Mouse (Mus musculus) C2C12 (cell line): ENCODE data around the gene Primpol.

Experiments used
- CEBPB ChIP-seq: IDR thresholded peaks from one replicate; pipeline ENCODE4 v1.6.1; 2011; ENCODE audit warnings: low read depth, mild to moderate bottlenecking, control low read depth, moderate library complexity
- CTCF ChIP-seq: IDR thresholded peaks from one replicate; pipeline ENCODE4 v1.5.1; 2011; ENCODE audit not compliant: control insufficient read depth, insufficient read depth, insufficient read length
- FOSL1 ChIP-seq: IDR thresholded peaks from one replicate; pipeline ENCODE4 v1.8.0; 2011; ENCODE audit warnings: mild to moderate bottlenecking, low read length; ENCODE audit not compliant: poor library complexity, insufficient read depth, severe bottlenecking
- MAX ChIP-seq: IDR thresholded peaks from one replicate; pipeline ENCODE4 v1.6.1; 2011; ENCODE audit warnings: mild to moderate bottlenecking, control low read depth
- MYOD1 ChIP-seq: IDR thresholded peaks from one replicate; pipeline ENCODE4 v1.6.1; 2011; ENCODE audit warnings: low read depth; ENCODE audit not compliant: control insufficient read depth, insufficient read length
- MYOG ChIP-seq: IDR thresholded peaks from one replicate; pipeline ENCODE4 v1.6.1; 2011; ENCODE audit not compliant: control insufficient read depth, insufficient read length; ENCODE audit errors: extremely low read depth
- USF1 ChIP-seq: IDR thresholded peaks from one replicate; pipeline ENCODE4 v1.6.1; 2011; ENCODE audit warnings: low read depth, mild to moderate bottlenecking, control low read depth, moderate library complexity

DNA sequence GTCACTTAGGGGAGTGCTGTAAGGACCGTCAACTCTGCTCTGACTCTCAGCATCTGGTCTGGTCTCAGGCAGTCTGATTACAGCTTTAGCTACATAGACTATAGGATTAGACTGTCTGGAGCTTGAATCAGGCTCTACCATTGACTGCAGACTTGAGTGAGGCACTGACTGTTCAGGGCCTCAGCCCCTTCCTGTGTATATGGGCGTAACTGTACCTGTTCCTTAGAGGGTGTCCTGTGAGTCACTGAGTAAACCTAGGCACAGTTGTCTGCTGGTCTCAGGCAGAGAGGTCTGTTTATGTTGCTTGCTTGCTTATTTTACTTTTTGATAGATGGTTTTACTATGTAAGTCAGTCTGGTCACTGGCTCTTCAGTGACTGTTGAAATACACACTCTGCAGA is 43.0 kb downstream of the Primpol start:
- TF ChIP-seq CTCF (no peak), MAX (no peak), MYOG (no peak), CEBPB (no peak), MYOD1 (no peak), USF1 (no peak), FOSL1 (no peak)
